Mouse (Mus musculus) bone marrow macrophage, adult 2 months (primary cell): Measurements from ENCODE around the gene Rnf157. TPM values are rescaled to one million over a fixed set of nuclear protein-coding genes. Genes with fewer than 3 reads are reported as not detected.

ENCODE experiments used
- H3K27ac ChIP-seq: 2 replicates; pipeline ENCODE4 v1.5.1; 2012; ENCODE audit warnings: low read depth, low read length; ENCODE audit not compliant: insufficient read depth
- H3K4me1 ChIP-seq: 2 replicates; pipeline ENCODE4 v1.6.1; 2012; ENCODE audit warnings: low read length; ENCODE audit not compliant: control insufficient read depth, insufficient read depth
- H3K4me3 ChIP-seq: 2 replicates; pipeline ENCODE4 v1.5.1; 2012; ENCODE audit warnings: mild to moderate bottlenecking, low read length, moderate library complexity; ENCODE audit not compliant: insufficient read depth
- CTCF ChIP-seq: IDR thresholded peaks from 2 replicates; pipeline ENCODE4 v1.5.1; 2012; ENCODE audit warnings: low read depth, mild to moderate bottlenecking, low read length, moderate library complexity
- POLR2A ChIP-seq: IDR thresholded peaks from 2 replicates; pipeline ENCODE4 v1.6.1; 2012; ENCODE audit warnings: mild to moderate bottlenecking, low read depth, low read length, borderline replicate concordance
- polyA plus RNA-seq: library from polyadenylated mRNA; stranded (reverse); fragments of >200 nt; gene quantifications from 2 replicates; pipeline ENCODE4 v1.2.4, GENCODE M21; 2012; ENCODE audit not compliant: missing spikeins, insufficient read depth, insufficient read length

Rnf157 gene
- polyA plus RNA-seq, 1 experiment = 12.4 TPM

- no peak overlapping the region for H3K4me3 ChIP-seq
- TF ChIP-seq POLR2A (no peak), CTCF (no peak)
- no peak overlapping the region for H3K27ac ChIP-seq
- 0 out of 2 replicates have a peak, but pooled peaks cover 2% of the 10 kb centered on the region for H3K4me1 ChIP-seq
These were observed 75.8 kb downstream of the Rnf157 start for GRCm38 (mm10) chr11:116337000-116337399.

GRCm38 (mm10) chr11:116336393-116336792 is 76.4 kb downstream of the Rnf157 start:
- H3K4me3 ChIP-seq = no peak overlapping the region
- TF ChIP-seq CTCF (no peak), POLR2A (no peak)
- no peak overlapping the region for H3K27ac ChIP-seq
- 0 out of 2 replicates have a peak, but pooled peaks cover 2% of the 10 kb centered on the region for H3K4me1 ChIP-seq

- no peak within 1 kb of the TSS for H3K27ac ChIP-seq
- TF ChIP-seq CTCF (peak; percentile 51), POLR2A (no peak)
- peak within 1 kb of the TSS; percentile 60 for H3K4me3 ChIP-seq
- H3K4me1 ChIP-seq = 0 out of 2 replicates have a peak, but pooled peaks cover 2% of the 10 kb centered on the region
These were observed 77.4 kb downstream of the Rnf157 start, which contains the start of gene Foxj1 for GRCm38 (mm10) chr11:116335244-116336036. Gene Foxj1, minus strand, starts transcription at chr11:116335399.

- Histone ChIP-seq H3K4me1 (0 out of 2 replicates have a peak, but pooled peaks cover 2% of the 10 kb centered on the region), H3K27ac (no peak overlapping the region), H3K4me3 (peak overlapping the region; percentile 9; the same call in 1 of the 2 replicates)
- TF ChIP-seq POLR2A (no peak), CTCF (no peak)
These were observed 78.4 kb downstream of the Rnf157 start for GRCm38 (mm10) chr11:116334417-116334782.

GRCm38 (mm10) chr11:116333526-116334416 is 79.1 kb downstream of the Rnf157 start:
- Histone ChIP-seq H3K27ac (no peak overlapping the region), H3K4me1 (0 out of 2 replicates have a peak, but pooled peaks cover 2% of the 10 kb centered on the region), H3K4me3 (no peak overlapping the region)
- TF ChIP-seq POLR2A = no peak

- H3K27ac ChIP-seq = no peak overlapping the region
- H3K4me1 ChIP-seq = 0 out of 2 replicates have a peak, but pooled peaks cover 2% of the 10 kb centered on the region
These were observed 79.9 kb downstream of the Rnf157 start for GRCm38 (mm10) chr11:116332983-116333270.

GRCm38 (mm10) chr11:116332232-116332982 is 80.4 kb downstream of the Rnf157 start:
- Histone ChIP-seq H3K4me3 (no peak overlapping the region), H3K4me1 (0 out of 2 replicates have a peak, but pooled peaks cover 2% of the 10 kb centered on the region), H3K27ac (no peak overlapping the region)
- no peak for TF ChIP-seq CTCF
- TF ChIP-seq POLR2A = no peak

More at GRCm38 (mm10) chr11:116332983-116333270, 79.9 kb downstream of the Rnf157 start:
- TF ChIP-seq CTCF (no peak), POLR2A (no peak)
- no peak overlapping the region for H3K4me3 ChIP-seq

- no peak for TF ChIP-seq CTCF
- no peak for TF ChIP-seq POLR2A
- H3K4me3 ChIP-seq = no peak overlapping the region
- H3K27ac ChIP-seq = no peak overlapping the region
- H3K4me1 ChIP-seq = 0 out of 2 replicates have a peak, but pooled peaks cover 2% of the 10 kb centered on the region
These were observed 82.7 kb downstream of the Rnf157 start for GRCm38 (mm10) chr11:116330211-116330518.
